Mouse (Mus musculus) retina, postnatal 7 days (tissue): Measurements from ENCODE around the gene Cgref1.

Experiments used
- DNase-seq: peaks from one replicate; pipeline ENCODE4 v3.0.0-alpha.2; 2012; ENCODE audit warnings: low read depth, low spot score

Cgref1 gene

DNA sequence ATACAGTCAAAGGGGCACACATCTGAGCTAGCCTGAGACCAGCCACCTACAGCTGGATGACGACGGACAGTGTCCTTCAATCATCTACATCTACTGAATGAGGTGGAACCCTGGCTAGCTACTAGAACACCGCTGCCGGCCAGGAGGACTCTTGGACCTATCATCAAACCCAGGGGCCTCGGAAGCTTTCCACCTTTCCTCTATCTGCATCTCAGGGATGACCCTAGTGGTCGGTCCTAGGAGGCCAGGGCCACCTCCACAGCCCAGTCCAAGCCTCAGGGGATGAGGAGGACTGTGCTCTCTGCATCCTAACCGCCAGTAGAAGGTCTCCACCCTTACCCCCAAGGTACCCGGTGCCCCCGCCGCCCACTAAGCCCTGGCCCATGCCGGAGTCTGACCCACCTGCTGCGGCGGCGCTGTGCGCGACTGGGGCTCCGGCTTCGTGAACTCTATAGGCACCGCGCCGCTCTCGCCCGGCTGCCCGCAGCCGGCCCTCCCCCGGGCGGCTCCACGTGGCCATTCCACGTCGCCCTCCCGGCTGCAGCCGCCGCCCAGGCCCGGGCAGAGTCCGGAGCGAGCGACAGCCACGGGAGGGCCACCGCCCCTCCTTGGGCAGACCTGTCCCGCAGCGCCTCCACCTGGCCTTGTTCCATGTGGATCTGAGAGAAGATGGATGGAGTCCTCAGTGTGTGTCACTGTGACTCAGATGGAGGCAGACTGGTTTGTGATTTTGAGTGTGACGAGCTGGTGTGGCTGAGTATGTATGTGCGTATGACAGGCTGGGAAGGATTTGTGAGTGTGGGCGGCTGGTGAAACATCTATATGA, at the start of gene Cgref1:
Gene Cgref1, minus strand, starts transcription at position 636 of the 826 bp plus-strand sequence.
- peak; percentile 52 for DNase-seq

DNA sequence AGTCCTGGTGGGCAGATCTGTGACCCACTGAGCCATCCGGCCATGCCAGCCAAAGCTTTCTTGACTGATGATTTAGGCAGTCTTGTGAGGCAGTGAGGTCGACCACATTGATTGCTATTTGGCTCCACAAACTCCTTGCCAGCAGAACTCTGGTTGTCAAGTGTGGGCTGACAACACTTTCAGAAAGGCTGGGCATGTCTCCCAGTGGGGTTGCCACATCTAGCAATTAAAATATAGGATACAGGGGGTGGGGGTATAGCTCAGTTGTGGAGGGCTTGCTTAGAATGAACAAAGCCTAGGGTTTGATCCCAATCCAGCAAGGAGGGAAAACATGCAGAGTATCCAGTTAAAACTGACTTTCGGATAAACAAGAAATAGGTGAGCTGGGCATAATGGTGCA, 48.7 kb upstream of the Cgref1 start:
- DNase-seq, result no peak

DNA sequence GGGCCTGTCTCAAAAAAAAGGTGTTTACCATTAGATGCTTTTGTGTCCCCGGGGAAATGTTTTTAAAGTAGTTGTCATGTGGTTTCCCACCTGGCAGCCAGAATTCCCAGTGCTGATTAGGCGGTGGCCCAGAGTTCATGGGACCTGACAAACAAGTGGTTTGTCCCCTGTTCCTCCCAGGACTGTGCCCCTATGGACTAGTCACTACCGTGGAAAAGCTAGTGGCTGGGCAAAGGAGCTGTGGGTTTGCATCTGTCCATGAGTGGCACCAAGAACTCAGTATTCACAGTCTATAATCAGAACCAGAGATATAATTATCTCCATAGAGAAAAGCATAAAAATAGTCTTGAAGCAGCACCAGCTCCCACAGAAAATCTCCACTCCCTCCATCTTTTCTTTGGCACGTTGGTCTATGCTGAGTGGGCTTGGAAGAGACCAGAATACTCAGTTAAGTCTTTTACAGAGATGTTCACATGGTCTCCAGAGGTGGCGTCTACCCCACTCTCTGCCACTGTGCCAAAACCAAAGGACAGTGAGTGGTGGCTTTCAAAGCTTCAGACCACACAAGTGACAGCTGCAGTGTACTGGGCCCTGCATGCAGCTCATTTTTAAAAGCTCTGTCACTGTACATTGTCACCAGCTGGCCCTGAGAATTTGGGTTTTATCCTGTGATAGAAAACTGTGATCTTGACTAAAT, 47.7 kb upstream of the Cgref1 start:
- no peak for DNase-seq

DNA sequence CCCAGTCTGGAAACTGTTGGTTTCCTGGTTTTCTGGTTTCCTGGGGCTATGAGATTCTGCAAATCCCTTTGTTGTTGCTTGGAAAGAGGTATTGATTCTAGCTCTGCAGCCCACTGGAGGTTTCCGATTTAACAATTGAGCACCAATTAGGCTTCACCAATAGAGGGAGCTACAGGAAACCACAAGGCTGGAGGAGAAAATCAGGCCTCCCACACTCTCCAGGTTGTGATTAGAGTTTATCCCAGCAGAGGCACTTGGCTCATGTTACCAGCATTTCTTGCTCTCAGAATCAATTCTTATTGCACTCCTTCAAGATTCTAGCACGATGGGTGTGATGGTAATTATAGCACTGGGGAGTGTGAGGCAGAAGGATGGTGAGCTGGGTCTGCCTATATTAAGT, 37.0 kb upstream of the Cgref1 start:
- peak; percentile 19 for DNase-seq

DNA sequence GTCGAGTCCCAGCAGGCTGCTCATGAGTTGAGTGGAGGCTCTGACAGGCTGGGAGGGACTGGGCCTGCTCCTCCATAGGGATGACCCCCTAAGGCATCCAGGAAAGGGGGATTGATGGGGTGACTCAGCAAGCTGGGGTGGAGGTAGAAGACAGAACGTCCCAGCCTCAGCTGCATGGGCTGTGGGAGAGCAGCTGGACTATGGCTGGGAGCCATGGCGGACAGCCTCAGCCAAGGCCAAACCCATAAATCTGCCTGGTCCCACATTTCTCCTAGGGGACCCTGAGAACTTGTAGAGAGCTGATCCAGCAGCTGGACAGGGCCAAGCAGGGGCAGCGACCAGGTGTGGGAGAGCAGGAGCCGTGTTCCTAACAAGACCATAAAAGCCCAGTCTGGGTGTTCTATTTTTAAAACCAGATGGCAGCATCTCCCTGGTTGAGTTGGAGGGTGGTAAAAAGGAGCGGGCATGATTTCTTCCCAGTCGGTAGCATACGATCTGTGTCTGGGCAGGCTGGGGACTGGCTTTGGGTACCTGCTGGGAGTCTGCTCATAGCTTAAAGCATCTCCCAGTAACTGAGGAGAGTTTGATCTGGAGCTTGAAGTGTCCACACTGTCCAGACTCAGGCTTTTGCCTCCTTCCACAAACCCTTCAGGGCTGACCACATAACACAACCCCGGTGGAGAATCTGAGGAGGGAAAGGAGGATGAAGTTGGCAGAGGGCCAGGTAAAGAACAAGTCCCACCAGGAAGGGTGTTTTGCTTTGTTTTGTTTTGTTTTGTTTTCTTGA, 29.7 kb upstream of the Cgref1 start:
- no peak for DNase-seq

DNA sequence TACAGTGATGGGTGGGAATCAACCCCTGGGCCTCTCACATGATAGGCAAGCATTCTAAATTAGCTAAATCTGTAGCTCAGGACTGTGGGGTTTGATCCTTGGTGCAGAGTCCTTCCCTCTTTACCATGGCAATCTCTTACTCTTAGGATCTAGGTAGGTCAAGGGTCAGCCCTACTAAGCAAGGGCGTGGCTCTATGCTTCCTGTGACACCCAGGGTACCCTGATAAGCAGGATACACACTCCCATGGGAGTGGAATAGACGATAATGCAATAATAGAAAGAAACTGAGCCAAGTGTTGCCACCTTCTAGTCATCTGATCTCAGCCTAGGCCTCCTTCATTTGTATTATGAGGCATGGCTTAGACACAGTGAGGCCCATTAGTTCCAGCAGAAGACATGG, 24.0 kb upstream of the Cgref1 start:
- DNase-seq, result no peak

DNA sequence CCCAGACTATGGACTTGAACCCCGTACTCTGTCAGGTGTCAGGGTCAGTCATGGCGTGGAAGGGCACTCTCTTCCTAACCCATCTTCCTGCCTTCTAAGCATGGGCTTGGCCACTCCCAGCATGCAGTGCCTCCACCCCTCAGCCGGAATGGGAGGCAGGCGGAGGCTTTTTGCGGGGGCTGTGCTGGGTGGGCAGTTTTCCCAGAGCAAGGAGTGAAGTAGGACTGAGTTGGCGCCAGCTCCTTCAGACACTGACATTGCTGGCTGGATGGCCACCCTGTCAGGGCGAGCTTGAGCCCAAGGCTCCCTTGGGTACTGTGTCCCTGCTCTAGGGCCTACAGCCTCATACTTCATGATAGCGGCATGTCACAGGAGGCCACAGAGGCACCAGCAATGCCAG, 23.0 kb upstream of the Cgref1 start, which contains the start of gene Tcf23:
Gene Tcf23, plus strand, starts transcription at position 247 of the 400 bp plus-strand sequence.
- DNase-seq, result no peak

DNA sequence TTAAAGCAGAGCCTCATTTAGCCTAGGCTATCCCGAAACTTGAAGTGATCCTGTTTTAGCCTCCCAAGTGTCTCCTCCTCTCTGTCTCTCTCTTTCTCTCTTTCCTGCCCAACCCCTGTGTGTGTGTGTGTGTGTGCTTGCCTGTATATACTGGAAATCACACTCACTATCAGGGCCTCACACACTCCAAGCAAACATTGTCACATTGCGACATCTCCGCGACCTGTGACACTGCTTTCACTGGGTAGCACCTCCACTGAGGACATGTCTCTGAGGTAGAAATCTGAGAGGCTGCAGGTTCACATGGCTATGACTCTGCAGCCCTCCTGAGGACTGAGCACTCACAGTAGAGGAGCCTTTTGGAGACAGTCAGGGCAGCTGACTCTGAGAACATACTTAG, 20.8 kb upstream of the Cgref1 start:
- no peak for DNase-seq

DNA sequence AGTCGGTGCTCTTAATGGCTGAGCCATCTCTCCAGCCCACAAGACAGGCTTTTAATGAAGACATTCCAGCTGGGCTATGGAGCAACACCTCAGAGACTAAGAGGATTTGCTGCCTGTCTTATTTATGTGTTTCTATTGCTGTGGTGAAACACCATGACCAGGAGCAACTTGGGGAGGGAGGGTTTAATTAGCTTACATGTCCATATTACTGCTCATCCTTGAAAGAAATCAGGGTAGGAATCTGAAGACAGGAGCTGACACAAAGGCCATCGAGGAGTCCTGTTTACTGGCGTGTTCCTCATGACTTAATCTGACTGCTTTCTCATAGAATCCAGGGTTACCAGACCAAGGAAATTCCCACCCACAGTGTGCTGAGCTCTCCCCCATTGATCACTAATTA, 18.5 kb upstream of the Cgref1 start:
- no peak for DNase-seq

DNA sequence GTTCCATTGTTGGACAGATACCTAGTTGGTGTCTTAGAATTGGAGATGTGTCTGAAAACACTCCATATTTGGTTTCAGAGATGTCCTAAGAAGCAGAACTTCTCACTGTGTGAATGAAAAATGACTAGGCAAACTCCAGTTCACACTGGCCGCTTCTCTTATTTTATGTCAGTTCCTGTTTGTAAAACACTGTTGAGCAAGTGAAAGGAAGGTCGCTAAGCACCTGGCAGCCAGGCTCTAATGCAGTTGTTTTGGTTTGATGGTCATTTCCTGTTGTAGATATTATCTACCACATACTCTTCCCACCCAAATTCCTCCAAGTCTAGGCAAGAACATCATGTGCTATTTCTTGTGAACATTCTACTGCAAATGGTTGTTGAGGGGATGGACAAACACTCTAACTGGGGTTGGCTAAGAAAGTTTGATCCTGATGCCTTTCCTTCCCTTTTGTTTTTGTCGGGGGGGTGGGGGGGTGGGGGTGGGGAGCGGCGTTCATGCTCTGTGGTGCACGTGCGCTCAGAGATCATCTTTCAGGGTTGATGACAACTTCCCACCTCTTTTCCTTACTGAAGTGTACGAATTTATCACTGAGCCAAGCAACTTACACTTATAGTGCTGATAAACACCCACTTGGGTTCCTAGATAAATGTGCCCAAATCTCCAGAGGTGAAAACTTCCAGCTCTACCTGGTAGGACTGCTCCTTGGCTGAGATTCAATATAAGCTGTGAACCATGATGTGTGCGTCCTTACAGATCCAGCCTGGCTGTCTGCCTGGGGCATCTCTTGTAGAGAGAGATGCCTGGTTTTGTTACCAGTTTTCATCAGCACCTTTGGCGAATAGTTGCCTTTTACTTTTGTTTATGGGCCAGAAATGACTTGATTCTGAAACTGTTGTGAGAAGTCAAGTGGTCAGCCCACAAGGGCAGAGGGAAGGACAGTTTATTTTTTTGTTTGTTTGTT, 16.4 kb upstream of the Cgref1 start:
- DNase-seq, result no peak

DNA sequence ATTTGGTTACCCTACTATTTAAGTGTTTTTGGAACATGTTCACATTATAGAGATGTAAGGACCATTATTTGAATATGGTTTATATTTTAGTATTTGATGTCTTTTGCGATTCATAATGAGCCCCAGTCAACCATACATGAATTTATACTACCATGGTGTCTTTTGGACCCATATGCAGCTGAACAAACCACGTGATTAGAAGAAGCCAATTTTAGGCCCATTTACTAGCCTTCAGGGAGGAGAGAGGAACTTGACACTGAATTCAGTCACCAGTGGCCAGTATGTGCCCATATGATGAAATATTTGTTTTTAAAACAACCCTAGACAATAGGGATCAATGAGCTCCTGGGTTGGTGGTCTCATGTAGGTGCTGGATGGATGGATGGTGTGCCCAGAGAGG, 15.4 kb upstream of the Cgref1 start:
- no peak for DNase-seq

DNA sequence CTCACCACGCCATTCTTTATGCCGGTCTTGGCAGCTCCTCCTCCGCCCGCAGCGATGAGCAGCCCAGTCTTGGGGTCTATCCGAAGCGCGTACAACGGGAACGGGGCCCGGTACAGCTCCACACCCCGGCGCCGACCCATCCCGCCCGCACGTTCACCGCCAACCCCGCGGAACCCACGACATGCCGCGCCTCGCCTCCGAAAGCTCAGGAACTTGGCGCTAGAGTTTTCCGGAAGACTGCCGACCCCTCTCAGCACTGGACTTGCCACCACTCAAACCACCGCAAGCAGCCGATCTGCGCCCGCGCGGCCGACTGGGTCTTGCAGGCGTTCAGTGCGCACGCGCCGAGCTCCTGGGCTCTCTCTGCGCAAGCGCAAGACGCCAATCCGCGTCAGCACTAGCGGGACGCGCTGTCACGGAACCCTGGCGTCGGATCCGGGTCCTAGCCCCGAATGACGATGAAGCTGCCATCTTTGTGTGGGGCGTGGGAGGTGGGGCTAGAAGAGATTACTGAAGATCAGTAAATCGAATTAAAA, 14.6 kb upstream of the Cgref1 start, which contains the start of gene Preb:
Gene Preb, minus strand, starts transcription at position 396 of the 536 bp plus-strand sequence.
- DNase-seq, result peak; percentile 99

DNA sequence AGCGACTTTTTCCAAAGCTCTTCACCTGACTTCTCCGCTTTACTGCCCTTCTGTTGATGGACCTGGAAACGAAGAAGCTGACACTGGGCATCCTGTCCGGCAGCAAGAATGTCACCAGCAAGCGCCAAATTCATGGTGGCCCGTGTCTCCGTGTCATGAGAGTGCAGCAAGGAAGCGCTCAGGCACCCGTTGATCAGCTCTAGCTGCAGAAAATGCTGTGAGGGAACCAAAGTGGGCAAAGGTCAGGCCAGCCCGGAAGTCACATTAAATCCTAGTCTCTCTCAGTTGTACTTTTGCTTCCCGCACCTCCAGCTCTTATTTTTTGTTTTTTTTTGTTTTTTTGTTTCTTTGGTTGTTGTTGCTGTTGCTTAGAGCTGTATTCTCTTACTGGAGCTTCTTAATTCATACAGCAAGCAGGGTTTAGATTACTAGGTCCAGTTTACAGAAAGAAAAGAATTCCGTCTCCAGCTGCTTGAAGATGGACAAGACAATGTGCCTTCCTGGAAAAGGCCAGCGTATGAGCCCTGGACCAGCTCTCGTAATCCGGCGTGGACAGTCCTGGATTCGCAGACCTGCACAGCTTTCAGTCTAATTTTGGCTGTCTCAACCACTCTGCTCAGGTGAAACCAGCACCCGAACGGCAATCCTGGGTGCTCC, 13.9 kb upstream of the Cgref1 start:
- DNase-seq, result no peak

DNA sequence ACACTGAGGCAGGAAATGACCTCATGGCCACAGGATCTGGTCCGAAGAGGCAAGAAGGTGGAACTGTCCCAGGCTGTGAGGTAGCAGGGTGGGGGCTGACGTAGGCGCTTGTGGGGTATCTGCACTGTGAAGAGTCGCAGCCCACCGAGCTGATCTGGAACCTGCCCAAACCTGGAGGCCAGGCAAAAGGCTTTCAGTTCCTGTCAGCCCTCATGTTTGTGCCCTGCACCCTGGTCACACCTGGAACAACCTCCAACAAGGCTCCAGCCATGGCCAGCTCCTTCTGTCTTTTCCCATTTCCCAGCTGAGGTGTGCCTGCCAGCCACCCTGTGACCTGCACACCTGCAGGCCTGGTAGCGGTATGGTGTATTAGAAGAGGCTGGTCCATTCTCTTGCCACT, 12.5 kb upstream of the Cgref1 start:
- DNase-seq, result no peak

DNA sequence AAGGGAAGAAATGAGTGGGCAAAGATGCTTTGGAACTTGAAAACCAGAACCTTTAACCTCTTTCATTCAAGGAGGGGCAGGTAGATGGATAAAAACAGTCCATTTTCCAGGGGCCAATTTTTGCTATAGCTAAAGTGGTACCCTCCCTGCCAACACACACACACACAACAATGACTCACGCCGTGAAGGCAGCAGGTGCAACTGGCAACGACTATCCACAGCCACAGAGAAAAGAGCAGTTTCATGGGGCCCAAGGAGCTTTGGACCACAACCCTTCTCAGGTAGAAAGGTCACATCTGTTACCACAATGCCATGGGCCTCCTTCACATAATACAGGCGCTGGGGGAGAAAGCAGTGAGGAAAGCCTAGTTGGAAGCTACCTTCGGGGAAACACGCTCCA, 10.4 kb upstream of the Cgref1 start:
- DNase-seq, result no peak

DNA sequence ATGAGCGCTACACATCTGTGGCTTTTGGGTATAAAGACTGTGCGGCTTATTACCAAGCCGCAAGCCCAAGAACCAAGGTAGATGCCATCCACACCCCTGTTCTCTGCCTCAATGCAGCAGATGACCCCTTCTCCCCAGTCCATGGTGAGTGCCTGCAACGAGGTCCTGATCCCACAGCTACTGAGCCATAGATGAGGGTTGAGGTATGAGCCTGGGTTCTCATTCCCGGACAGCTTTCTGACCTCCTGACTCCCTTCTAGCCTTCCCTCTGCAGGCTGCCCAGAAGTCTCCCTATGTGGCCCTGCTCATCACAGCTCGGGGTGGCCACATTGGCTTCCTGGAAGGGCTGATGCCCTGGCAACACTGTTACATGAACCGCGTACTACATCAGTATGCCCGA, 9.2 kb upstream of the Cgref1 start:
- no peak for DNase-seq

DNA sequence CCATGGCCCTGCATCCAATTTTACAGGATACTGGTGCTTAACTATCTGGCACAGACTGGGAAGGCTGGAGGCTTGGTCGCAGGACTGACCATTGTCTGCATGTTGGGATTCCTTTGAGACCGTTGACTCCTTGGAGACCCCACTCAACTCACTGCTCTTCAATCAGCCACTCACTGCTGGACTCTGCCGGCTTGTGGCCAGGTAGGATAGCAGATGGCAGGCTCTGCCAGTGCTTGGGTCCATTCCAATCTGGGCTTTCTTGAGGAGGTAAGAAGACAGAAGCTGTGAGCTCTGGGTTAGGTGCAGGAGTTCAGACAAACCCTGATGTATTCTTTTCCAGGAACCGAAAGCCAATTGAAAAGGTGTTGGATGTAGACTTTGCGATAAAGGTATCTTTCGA, 8.7 kb upstream of the Cgref1 start:
- no peak for DNase-seq

DNA sequence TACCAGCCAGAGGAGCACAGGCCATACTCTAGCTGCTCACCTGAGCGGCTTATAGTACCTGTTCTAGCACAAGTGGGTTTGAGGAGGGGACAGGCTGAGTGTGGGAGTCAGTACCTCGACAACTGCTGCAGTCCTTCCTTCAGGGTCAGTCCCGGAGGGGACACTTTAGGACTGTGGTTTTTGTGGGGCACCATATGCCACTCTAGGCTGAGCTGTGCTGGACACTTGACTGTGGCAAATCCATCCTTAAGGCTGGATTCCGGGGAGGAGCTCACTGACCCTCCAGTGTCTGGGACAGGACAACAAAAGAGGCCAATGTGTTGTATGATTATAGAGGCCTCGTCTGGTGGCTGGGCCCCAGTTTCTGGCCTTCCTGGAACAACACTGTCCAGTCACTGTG, 7.2 kb upstream of the Cgref1 start:
- DNase-seq, result no peak

DNA sequence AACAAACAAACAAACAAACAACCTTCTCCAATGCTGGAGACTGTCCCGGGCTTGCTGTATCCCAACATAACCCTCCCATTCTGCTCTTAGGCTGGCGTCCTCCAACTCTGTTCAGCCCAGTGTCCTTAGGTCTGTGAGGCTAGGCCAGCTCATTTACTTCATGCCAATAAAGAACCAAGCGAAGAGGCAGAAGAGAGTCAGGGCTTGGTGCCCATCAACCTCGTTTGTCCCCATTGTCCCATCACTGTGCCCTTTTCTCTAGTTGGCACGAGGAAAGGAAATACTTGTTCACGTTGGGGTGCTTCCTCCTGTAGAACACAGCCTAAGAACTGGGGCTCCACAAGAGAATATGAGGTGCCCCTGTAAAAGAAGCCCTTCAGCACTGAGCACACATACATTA, 6.3 kb upstream of the Cgref1 start:
- DNase-seq, result no peak

DNA sequence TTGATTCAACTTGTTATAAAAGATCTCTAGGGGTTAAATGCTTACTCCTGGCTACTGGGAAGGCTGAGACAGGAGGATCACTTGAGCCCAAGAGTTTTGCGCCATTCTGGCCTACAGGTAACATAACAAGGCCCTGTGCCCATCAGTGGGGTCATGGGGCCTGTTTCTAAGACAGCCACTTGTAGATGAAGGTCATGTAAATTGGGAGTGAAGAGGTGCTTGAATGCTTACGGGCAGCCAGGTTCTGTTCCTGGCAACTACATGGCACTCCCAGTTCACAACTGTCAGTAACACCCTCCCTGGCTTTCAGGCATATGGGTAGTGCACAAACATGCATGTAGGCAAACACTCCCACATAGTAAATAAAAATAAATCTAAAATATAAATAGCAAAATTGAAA, 5.5 kb upstream of the Cgref1 start:
- DNase-seq, result no peak
